Mouse (Mus musculus): ENCODE data around the gene Id3. TPM values are rescaled to one million over a fixed set of nuclear protein-coding genes. Genes with fewer than 3 reads are reported as not detected.
"Not testable (repeated sequence)": the region's sequence is repeated elsewhere in the genome, so short reads cannot be mapped to it uniquely, and the experiment has no call there.

The Id3 gene
- 652 and 658 TPM in 2 replicates for polyA plus RNA-seq (2016; fragmentation: Nextera tagmentation; extraction: Ambion mirVana)

DNA sequence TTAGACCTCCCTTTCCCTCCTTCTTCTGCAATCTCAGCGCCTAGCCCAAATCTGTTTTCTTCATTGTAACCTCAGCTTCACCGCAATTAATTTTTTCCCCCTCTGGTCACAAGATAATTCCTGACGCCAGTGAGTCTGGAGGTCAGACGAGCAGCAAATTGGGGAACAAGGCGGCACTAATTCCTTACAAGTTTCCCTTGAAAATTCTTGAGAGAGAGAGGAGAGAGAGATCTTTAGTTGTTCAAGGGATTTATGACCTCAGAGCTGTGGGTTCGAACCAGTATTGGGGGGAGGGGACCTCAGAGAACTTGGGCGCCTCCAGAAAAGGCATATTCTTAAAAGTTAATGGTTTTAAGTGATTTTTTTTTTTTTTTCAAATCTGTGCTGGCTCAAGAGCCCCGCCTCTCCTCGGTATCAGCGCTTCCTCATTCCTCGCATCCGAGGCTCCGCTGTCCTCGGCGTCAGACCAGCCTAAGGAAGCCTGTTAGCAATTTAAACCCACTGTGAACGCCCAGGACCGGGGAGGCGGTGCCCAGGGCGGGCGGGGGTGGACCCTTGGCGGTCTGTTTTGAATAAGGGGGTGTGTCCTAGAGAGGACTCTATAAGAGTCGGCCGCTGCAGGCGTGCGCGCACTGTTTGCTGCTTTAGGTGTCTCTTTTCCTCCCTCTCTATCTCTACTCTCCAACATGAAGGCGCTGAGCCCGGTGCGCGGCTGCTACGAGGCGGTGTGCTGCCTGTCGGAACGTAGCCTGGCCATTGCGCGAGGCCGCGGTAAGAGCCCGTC is at the start of gene Id3:
Gene Id3, plus strand, starts transcription at position 305 of the 784 bp plus-strand sequence.
- Histone ChIP-seq H3K27ac (peak within 1 kb of the TSS; percentile 99), H3K9me3 (no peaks in the 10 kb centered on the region), H3K4me2 (peak within 1 kb of the TSS; percentile 68), H3K4me1 (replicated peaks) (peaks cover 70% of the 10 kb centered on the region), H3K4me3 (replicated peaks) (peak within 1 kb of the TSS; percentile 95), H3K36me3 (peaks cover 10% of the 10 kb centered on the region; the same call in 1 of the 2 replicates), H3K27me3 (no peaks in the 10 kb centered on the region), H3K9ac (replicated peaks) (peak within 1 kb of the TSS; percentile 97)
- ATAC-seq (ENCODE audit: insufficient number of reproducible peaks, insufficient read depth, low FRiP score, low TSS enrichment, low read depth): peak; percentile 81
- WGBS: under 1% methylated on average over 39 of the region's 39 CpGs

GRCm38 (mm10) chr4:136094519-136095219 is 48.6 kb upstream of the Id3 start:
- Histone ChIP-seq H3K27me3 (no peaks in the 10 kb centered on the region), H3K4me2 (no peak overlapping the region), H3K9ac (replicated peaks) (no peak overlapping the region), H3K4me3 (replicated peaks) (no peak overlapping the region), H3K9me3 (peaks cover 11% of the 10 kb centered on the region; the same call in 1 of the 2 replicates), H3K27ac (no peak overlapping the region), H3K36me3 (no peaks in the 10 kb centered on the region), H3K4me1 (replicated peaks) (peaks cover 7% of the 10 kb centered on the region; the same call in 1 of the 2 replicates)
- no peak for ATAC-seq (ENCODE audit: insufficient number of reproducible peaks, insufficient read depth, low FRiP score, low TSS enrichment, low read depth)
- 82% methylated on average over 18 of the region's 18 CpGs for WGBS

DNA sequence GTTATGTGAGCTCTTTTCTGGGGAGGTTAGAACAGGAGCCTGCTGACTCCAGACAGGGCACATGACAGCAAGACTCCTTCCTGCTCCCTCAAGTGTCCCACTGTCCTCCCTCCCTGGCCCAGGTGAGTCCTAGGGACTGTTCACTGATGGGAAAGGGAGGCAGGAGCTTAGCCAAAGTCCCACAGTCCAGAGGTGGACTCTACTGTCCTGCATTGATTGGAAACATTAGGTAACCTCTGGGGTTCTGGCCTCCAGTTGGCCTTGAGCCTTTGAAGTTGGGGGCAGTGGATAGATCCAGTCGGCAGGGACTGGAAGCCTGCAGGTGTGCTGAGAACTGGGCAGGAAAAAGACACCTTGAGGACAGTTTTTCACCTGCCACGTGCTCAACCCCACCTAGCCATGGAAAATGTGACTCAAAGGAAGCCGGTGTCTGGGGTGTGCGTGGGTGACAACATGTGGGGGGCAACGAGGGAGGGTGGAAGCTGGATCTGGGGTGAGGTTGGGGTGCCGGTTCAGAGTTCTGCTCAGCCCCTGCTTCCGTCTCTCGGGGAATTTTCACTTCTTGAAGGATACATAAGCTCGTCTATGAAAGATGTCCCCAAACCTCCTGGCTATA is 47.7 kb upstream of the Id3 start:
- Histone ChIP-seq H3K4me3 (replicated peaks) (no peak overlapping the region), H3K9ac (replicated peaks) (no peak overlapping the region), H3K4me1 (replicated peaks) (no peaks in the 10 kb centered on the region), H3K27ac (no peak overlapping the region), H3K36me3 (no peaks in the 10 kb centered on the region), H3K9me3 (peaks cover 11% of the 10 kb centered on the region; the same call in 1 of the 2 replicates), H3K27me3 (no peaks in the 10 kb centered on the region), H3K4me2 (no peak overlapping the region)
- no peak for ATAC-seq (ENCODE audit: insufficient number of reproducible peaks, insufficient read depth, low FRiP score, low TSS enrichment, low read depth)
- 75% methylated on average over 9 of the region's 9 CpGs for WGBS

- no peaks in the 10 kb centered on the region for H3K4me1 ChIP-seq (replicated peaks)
- 61% methylated on average over 11 of the region's 11 CpGs for WGBS
- no peaks in the 10 kb centered on the region for H3K27me3 ChIP-seq
- H3K9me3 ChIP-seq: peaks cover 11% of the 10 kb centered on the region; the same call in 1 of the 2 replicates
- no peak overlapping the region for H3K4me2 ChIP-seq
- no peak for ATAC-seq (ENCODE audit: insufficient number of reproducible peaks, insufficient read depth, low FRiP score, low TSS enrichment, low read depth)
- H3K36me3 ChIP-seq: no peaks in the 10 kb centered on the region
- no peak overlapping the region for H3K27ac ChIP-seq
- H3K4me3 ChIP-seq (replicated peaks): no peak overlapping the region
- no peak overlapping the region for H3K9ac ChIP-seq (replicated peaks)
Measured at GRCm38 (mm10) chr4:136096446-136097113, 46.7 kb upstream of the Id3 start.

- Histone ChIP-seq H3K4me1 (replicated peaks) (no peaks in the 10 kb centered on the region), H3K9me3 (no peaks in the 10 kb centered on the region), H3K27me3 (no peaks in the 10 kb centered on the region), H3K9ac (replicated peaks) (no peak overlapping the region), H3K4me2 (no peak overlapping the region), H3K4me3 (replicated peaks) (no peak overlapping the region), H3K36me3 (no peaks in the 10 kb centered on the region), H3K27ac (no peak overlapping the region)
- WGBS: 99% methylated on average over 3 of the region's 3 CpGs
- no peak for ATAC-seq (ENCODE audit: insufficient number of reproducible peaks, insufficient read depth, low FRiP score, low TSS enrichment, low read depth)
Measured at GRCm38 (mm10) chr4:136098446-136098845, 44.9 kb upstream of the Id3 start.

- WGBS: 68% methylated on average over 12 of the region's 12 CpGs
Measured at GRCm38 (mm10) chr4:136100396-136101070, 42.8 kb upstream of the Id3 start.

DNA sequence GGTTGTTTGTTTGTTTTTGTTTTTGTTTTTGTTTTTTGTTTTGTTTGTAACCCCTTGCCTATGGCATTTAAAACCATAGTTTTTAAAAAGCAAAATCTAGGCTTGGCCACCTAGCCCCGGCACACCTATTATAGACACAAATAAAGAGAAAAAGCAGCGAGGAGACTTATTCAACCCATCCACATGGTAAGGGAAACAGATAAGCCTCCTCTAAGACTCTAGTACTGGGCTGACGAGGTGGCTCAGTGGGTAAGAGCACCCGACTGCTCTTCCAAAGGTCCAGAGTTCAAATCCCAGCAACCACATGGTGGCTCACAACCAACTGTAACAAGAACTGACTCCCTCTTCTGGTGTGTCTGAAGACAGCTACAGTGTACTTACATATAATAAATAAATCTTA is 41.5 kb upstream of the Id3 start:
- H3K4me2 ChIP-seq; ATAC-seq (ENCODE audit: insufficient number of reproducible peaks, insufficient read depth, low FRiP score, low TSS enrichment, low read depth); H3K9ac ChIP-seq (replicated peaks); H3K4me3 ChIP-seq (replicated peaks); H3K36me3 ChIP-seq; H3K27ac ChIP-seq; H3K27me3 ChIP-seq; H3K9me3 ChIP-seq: not testable (repeated sequence)
- H3K4me1 ChIP-seq (replicated peaks): peaks cover 17% of the 10 kb centered on the region
- 81% methylated on average over 4 of the region's 4 CpGs for WGBS

More at GRCm38 (mm10) chr4:136100396-136101070, 42.8 kb upstream of the Id3 start:
- H3K9ac ChIP-seq (replicated peaks): no peak overlapping the region
- no peak overlapping the region for H3K27ac ChIP-seq
- no peaks in the 10 kb centered on the region for H3K27me3 ChIP-seq
- H3K4me2 ChIP-seq: no peak overlapping the region
- H3K4me1 ChIP-seq (replicated peaks): peaks cover 14% of the 10 kb centered on the region
- no peak for ATAC-seq (ENCODE audit: insufficient number of reproducible peaks, insufficient read depth, low FRiP score, low TSS enrichment, low read depth)
- no peaks in the 10 kb centered on the region for H3K36me3 ChIP-seq
- H3K4me3 ChIP-seq (replicated peaks): no peak overlapping the region
- no peaks in the 10 kb centered on the region for H3K9me3 ChIP-seq

DNA sequence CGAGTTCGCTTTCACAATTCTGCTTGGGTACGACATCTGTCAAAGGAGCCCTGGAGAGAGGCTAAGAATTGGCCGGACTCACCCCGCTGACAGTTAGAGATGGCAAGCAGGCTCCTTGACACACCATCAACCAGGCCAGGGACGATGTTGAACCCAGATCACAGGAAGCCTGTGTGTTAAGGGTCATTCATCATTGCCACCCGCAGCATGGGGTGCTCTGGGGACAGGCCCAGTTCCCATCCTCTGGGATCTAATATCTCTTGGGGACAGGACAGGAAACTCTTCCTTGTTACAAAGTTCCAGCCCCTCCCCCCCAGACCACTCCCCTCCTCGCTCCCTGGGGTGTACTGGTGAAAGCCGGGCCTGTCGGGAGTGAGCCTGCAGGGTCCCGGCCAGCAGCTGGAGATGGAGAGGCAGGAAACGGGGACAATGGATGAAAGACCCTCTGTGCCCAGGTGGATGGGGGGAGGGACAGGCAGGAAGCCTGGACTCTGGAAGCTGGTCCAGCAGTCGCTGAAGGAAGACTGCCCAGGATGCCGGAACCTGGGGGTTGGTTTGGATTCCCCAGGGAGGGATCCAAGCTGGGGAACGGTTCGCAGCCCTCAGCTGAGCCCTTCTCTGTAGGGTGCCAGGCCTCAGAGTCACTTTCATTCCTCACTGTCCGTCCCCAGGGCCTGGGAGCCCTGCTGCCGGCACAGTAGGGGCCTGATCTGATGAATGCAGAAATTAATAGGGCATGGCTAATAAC is 38.5 kb upstream of the Id3 start:
- Histone ChIP-seq H3K9ac (replicated peaks) (peak overlapping the region; percentile 46; the same call in 1 of the 2 replicates), H3K27ac (peak overlapping the region; percentile 66)
- no peak; the same call in 1 of the 2 replicates for ATAC-seq (ENCODE audit: insufficient number of reproducible peaks, insufficient read depth, low FRiP score, low TSS enrichment, low read depth)

DNA sequence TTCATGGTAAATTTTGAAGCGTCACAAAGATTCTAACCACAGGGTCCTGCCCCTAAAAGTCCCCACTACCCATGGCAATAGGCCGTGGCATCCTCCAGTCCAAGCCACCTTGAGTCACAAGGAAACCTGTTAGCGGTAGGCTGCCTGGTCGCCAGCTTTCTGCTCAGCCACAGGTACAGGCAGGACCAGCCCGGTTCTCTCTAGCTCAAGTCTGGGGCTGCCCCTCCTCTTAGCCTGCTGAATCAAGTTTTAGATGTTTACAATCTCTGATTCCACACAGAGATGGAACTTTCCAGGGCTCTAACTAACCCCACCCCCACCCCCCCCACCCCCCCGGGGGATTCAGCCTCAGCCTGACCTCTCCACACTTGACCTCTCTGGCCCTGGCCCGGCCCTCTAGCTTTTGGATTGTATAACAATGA is 36.4 kb upstream of the Id3 start:
- H3K4me1 ChIP-seq (replicated peaks): peaks cover 20% of the 10 kb centered on the region
- no peaks in the 10 kb centered on the region for H3K36me3 ChIP-seq
- no peak overlapping the region for H3K4me3 ChIP-seq (replicated peaks)
- ATAC-seq (ENCODE audit: insufficient number of reproducible peaks, insufficient read depth, low FRiP score, low TSS enrichment, low read depth): no peak
- H3K4me2 ChIP-seq: no peak overlapping the region
- no peak overlapping the region; the same call in 1 of the 2 replicates for H3K27ac ChIP-seq
- WGBS: 52% methylated on average over 7 of the region's 7 CpGs
- no peaks in the 10 kb centered on the region for H3K27me3 ChIP-seq
- no peak overlapping the region for H3K9ac ChIP-seq (replicated peaks)
- no peaks in the 10 kb centered on the region for H3K9me3 ChIP-seq

More for the DNA sequence above, 38.5 kb upstream of the Id3 start:
- Histone ChIP-seq H3K4me2 (peak overlapping the region; percentile 40), H3K36me3 (no peaks in the 10 kb centered on the region), H3K27me3 (no peaks in the 10 kb centered on the region), H3K4me1 (replicated peaks) (peaks cover 20% of the 10 kb centered on the region), H3K4me3 (replicated peaks) (no peak overlapping the region), H3K9me3 (no peaks in the 10 kb centered on the region)
- 10% methylated on average over 18 of the region's 18 CpGs for WGBS

DNA sequence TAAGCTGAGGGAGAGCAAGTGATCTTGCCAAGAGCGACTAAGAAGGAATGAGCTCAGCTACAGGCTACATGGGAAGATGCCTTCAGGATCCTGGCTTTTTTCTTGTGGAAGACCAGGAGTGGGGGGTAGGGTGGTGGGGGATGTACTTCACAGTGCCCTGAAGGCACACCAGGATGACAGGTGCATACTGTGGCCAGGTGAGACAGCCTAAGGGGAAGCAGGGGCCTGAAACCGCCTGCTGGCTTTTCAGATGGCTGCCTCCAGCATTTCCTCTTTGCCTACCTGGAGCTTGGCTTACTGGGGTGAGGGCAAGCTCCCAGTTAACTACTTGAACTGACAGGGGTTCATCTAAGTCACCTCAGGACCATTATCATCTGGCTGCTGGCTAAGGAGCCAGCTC is 34.1 kb upstream of the Id3 start:
- H3K27ac ChIP-seq: no peak overlapping the region
- no peak overlapping the region for H3K9ac ChIP-seq (replicated peaks)
- no peak overlapping the region for H3K4me3 ChIP-seq (replicated peaks)
- H3K4me1 ChIP-seq (replicated peaks): peaks cover 31% of the 10 kb centered on the region
- no peak for ATAC-seq (ENCODE audit: insufficient number of reproducible peaks, insufficient read depth, low FRiP score, low TSS enrichment, low read depth)
- no peaks in the 10 kb centered on the region for H3K36me3 ChIP-seq
- no peak overlapping the region for H3K4me2 ChIP-seq
- H3K9me3 ChIP-seq: no peaks in the 10 kb centered on the region
- H3K27me3 ChIP-seq: no peaks in the 10 kb centered on the region
- 80% methylated on average over 2 of the region's 2 CpGs for WGBS

All from limb, embryonic 12.5 days (tissue).